Mouse (Mus musculus) macrophage (primary cell): Measurements from ENCODE around the gene Dazap2. TPM values are rescaled to one million over a fixed set of nuclear protein-coding genes. Genes with fewer than 3 reads are reported as not detected.
"Not testable (repeated sequence)": the region's sequence is repeated elsewhere in the genome, so short reads cannot be mapped to it uniquely, and the experiment has no call there.

Source experiments
- H3K27ac ChIP-seq: fragments of 350-480 bp; formaldehyde crosslinking; 2 replicates; pipeline ENCODE4 v1.9.0; 2021
- H3K36me3 ChIP-seq: fragments of 350-480 bp; formaldehyde crosslinking; 2 replicates; pipeline ENCODE4 v1.9.0; 2021; ENCODE audit errors: inconsistent target
- H3K4me3 ChIP-seq: fragments of 350-480 bp; formaldehyde crosslinking; 2 replicates; pipeline ENCODE4 v1.9.0; 2021; ENCODE audit errors: inconsistent target
- H3K79me2 ChIP-seq: fragments of 350-480 bp; formaldehyde crosslinking; 2 replicates; pipeline ENCODE4 v1.9.0; 2021; ENCODE audit errors: inconsistent target
- WGBS: methylation state at CpG from one replicate; pipeline ENCODE4 v1.1.7; 2026; ENCODE audit warnings: inconsistent platforms; ENCODE audit not compliant: missing documents; 5-methylcytosine and 5-hydroxymethylcytosine counted together
- polyA plus RNA-seq: library from polyadenylated mRNA; stranded (reverse); fragments of 250-400 nt; gene quantifications from 3 replicates; pipeline ENCODE4 v1.2.4, GENCODE M21; 2018; ENCODE audit warnings: inconsistent platforms

Dazap2 gene
- polyA plus RNA-seq, 1 experiment from 2014 or later, result 447 TPM

DNA sequence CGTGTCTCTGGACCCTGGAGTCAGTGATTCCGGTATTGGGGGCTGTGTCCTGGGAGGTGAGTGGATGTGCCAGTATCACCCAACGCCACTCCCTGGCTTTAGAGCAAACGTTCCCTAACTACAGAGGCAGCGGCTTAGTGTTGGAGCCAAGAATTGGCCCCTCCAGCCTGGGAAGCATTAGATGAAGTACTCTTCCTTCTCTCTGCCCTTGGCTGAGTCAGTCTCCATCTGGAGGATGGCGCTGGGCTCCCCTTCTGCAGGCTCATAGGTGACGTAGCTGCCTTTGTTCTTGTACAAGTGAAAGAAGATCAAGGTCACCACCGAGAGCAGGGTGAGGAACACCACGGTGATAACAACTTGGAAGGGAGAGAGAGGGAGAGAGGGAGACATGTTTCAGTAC lies 6.5 kb downstream of the Dazap2 start:
- peak overlapping the region; percentile 81 for H3K27ac ChIP-seq
- H3K36me3 ChIP-seq, result peaks cover 31% of the 10 kb centered on the region; the same call in 1 of the 2 replicates
- 60% methylated on average over 6 of the region's 9 CpGs for WGBS
- H3K4me3 ChIP-seq, result not testable (repeated sequence)
- H3K79me2 ChIP-seq, result peaks cover 40% of the 10 kb centered on the region

GRCm38 (mm10) chr15:100622164-100622563 lies 7.0 kb downstream of the Dazap2 start:
- WGBS, result 2% methylated on average over 7 of the region's 7 CpGs
- Histone ChIP-seq H3K79me2 (peaks cover 35% of the 10 kb centered on the region), H3K36me3 (peaks cover 31% of the 10 kb centered on the region; the same call in 1 of the 2 replicates), H3K27ac (peak overlapping the region; percentile 81), H3K4me3 (no peak overlapping the region; the same call in 1 of the 2 replicates)

DNA sequence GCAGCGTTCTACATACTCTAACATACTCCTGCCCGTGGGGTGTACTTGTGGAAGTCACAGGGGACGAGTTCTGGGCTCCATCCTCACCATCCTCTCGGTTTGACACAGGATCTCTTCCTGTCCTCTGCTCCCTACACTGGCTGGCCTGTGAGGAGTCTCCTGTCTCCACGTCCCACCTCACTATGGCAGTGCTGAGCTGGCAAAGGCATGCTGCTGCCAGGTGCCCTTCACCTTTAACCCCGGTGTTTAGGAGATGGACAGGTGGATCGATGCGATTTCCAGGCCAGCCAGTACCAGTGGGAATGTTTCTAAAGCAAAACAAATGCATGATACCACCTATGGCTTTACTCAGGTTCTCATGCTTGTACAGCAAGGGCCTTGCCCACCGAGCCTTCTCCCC lies 8.6 kb downstream of the Dazap2 start:
- peaks cover 18% of the 10 kb centered on the region; the same call in 1 of the 2 replicates for H3K36me3 ChIP-seq
- WGBS, result 90% methylated on average over 9 of the region's 9 CpGs
- H3K4me3 ChIP-seq, result no peak overlapping the region
- H3K79me2 ChIP-seq, result peaks cover 19% of the 10 kb centered on the region
- H3K27ac ChIP-seq, result no peak overlapping the region

DNA sequence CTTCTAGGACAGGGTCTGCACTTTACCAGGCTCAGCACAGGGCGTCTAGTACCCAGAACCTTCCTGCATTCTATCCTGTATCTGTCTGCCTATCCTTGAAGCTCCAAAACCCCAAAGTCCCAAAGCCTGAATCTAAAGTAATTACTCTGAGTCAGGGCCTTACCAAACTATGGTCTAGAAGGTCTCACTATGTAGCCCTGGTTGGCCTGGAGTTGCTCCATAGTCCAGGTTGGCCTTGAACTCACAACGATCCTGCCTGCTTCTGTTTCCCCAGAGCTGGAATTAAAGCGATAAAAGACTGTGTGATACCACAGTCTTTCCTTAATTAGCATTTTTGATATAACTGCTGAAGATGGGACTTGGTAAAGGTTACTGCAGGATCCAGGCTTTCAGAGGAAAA lies 9.3 kb downstream of the Dazap2 start:
- Histone ChIP-seq H3K4me3 (no peak overlapping the region), H3K79me2 (peaks cover 12% of the 10 kb centered on the region; the same call in 1 of the 2 replicates), H3K36me3 (peaks cover 12% of the 10 kb centered on the region; the same call in 1 of the 2 replicates), H3K27ac (no peak overlapping the region)
- 96% methylated on average over 3 of the region's 3 CpGs for WGBS

DNA sequence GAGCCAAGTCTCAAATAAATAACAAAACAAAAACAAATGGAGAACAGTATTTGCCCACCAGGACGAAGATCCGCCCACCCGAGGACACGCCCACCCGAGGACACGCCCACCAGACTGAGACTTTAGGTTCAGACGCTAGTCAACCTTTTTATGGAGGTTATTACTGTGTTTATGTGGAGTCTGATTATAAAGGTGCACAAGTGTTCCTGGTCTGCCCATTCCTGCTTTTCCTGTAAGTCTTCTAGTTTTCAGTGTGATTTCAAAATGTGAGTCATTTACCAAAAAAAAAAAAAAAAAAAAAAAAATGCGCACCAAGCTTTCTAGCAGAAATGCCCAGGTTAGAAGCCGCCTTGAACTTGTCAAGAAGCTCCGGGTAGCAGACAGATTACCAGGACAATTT lies 12.1 kb downstream of the Dazap2 start:
- Histone ChIP-seq H3K4me3 (no peak overlapping the region), H3K36me3 (no peaks in the 10 kb centered on the region), H3K27ac (no peak overlapping the region), H3K79me2 (peaks cover 8% of the 10 kb centered on the region; the same call in 1 of the 2 replicates)
- 68% methylated on average over 10 of the region's 10 CpGs for WGBS

GRCm38 (mm10) chr15:100627774-100628370 lies 12.7 kb downstream of the Dazap2 start:
- Histone ChIP-seq H3K36me3 (no peaks in the 10 kb centered on the region), H3K4me3 (no peak overlapping the region), H3K79me2 (peaks cover 8% of the 10 kb centered on the region; the same call in 1 of the 2 replicates), H3K27ac (no peak overlapping the region)
- WGBS, result 81% methylated on average over 11 of the region's 11 CpGs

DNA sequence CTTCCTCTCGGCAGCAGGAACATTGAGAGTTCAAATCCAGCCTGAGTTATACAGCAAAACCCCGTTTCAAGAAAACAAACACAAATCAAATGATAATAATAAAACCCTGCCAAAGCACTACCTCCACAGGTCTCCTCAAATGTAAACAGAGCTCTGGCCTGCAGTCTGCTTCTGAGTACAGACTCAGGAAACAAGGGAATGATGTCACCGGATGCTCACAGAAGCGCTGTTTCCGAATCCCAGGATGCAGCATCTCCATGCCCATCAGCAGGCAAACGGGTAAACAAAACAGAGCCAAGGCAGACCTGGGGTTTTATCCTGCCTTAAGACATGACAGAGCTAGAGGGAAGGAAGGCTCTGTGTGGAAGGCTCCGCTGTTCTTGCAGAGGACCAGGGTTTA lies 13.6 kb downstream of the Dazap2 start:
- 68% methylated on average over 5 of the region's 7 CpGs for WGBS
- peaks cover 2% of the 10 kb centered on the region; the same call in 1 of the 2 replicates for H3K79me2 ChIP-seq
- no peak overlapping the region for H3K4me3 ChIP-seq
- H3K27ac ChIP-seq, result no peak overlapping the region
- no peaks in the 10 kb centered on the region for H3K36me3 ChIP-seq

DNA sequence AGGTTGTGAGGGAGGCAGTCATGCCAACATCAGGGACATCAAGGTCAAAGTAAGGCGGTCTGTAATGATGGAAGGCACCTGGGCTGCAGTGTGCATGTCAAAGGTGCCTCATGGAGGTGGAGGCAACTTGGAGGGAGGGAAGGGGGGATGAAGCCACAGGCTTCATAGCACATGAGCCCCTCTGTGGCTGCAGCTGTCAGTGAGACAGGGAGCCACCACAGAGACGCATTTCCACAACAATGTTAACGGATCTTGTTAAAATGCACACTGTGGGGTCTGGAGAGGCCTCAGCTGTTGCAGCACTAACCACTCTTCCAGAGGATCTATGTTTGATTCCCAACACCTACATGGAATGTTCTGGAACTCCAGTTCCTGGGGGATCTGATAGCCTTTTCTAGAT lies 15.0 kb downstream of the Dazap2 start:
- WGBS, result 92% methylated on average over 3 of the region's 3 CpGs
- H3K36me3 ChIP-seq, result no peaks in the 10 kb centered on the region
- H3K4me3 ChIP-seq, result no peak overlapping the region

GRCm38 (mm10) chr15:100631454-100632170 lies 16.5 kb downstream of the Dazap2 start:
- WGBS, result 36% methylated on average over 12 of the region's 12 CpGs

More for the DNA sequence above, 15.0 kb downstream of the Dazap2 start:
- no peak overlapping the region for H3K27ac ChIP-seq
- no peaks in the 10 kb centered on the region; the same call in 1 of the 2 replicates for H3K79me2 ChIP-seq

GRCm38 (mm10) chr15:100632323-100632722 lies 17.2 kb downstream of the Dazap2 start:
- WGBS, result 86% methylated on average over 4 of the region's 5 CpGs
- no peak overlapping the region for H3K27ac ChIP-seq
- H3K4me3 ChIP-seq, result no peak overlapping the region
- H3K79me2 ChIP-seq, result no peaks in the 10 kb centered on the region; the same call in 1 of the 2 replicates
- H3K36me3 ChIP-seq, result no peaks in the 10 kb centered on the region

More at GRCm38 (mm10) chr15:100631454-100632170, 16.5 kb downstream of the Dazap2 start:
- H3K79me2 ChIP-seq, result no peaks in the 10 kb centered on the region; the same call in 1 of the 2 replicates
- H3K36me3 ChIP-seq, result no peaks in the 10 kb centered on the region
- no peak overlapping the region for H3K4me3 ChIP-seq
- H3K27ac ChIP-seq, result no peak overlapping the region

- no peaks in the 10 kb centered on the region; the same call in 1 of the 2 replicates for H3K79me2 ChIP-seq
- H3K27ac ChIP-seq, result no peak overlapping the region
Observed at GRCm38 (mm10) chr15:100633341-100633740, 18.2 kb downstream of the Dazap2 start.

GRCm38 (mm10) chr15:100635239-100635638 lies 20.1 kb downstream of the Dazap2 start:
- Histone ChIP-seq H3K4me3 (no peak overlapping the region), H3K27ac (no peak overlapping the region), H3K79me2 (no peaks in the 10 kb centered on the region; the same call in 1 of the 2 replicates), H3K36me3 (no peaks in the 10 kb centered on the region; the same call in 1 of the 2 replicates)
- 25% methylated on average over 9 of the region's 9 CpGs for WGBS

More at GRCm38 (mm10) chr15:100633341-100633740, 18.2 kb downstream of the Dazap2 start:
- no peaks in the 10 kb centered on the region for H3K36me3 ChIP-seq
- WGBS, result 89% methylated on average over 10 of the region's 10 CpGs
- H3K4me3 ChIP-seq, result no peak overlapping the region

GRCm38 (mm10) chr15:100635851-100636645 lies 20.9 kb downstream of the Dazap2 start:
- H3K27ac ChIP-seq, result no peak overlapping the region

More at GRCm38 (mm10) chr15:100635851-100636645, 20.9 kb downstream of the Dazap2 start:
- H3K79me2 ChIP-seq, result no peaks in the 10 kb centered on the region; the same call in 1 of the 2 replicates
- no peaks in the 10 kb centered on the region; the same call in 1 of the 2 replicates for H3K36me3 ChIP-seq
- H3K4me3 ChIP-seq, result peak overlapping the region; percentile 45
- WGBS, result 15% methylated on average over 38 of the region's 38 CpGs
